Mouse (Mus musculus) adrenal gland, adult 2 months (tissue): Measurements from ENCODE around the gene Atg101. TPM values are rescaled to one million over a fixed set of nuclear protein-coding genes. Genes with fewer than 3 reads are reported as not detected.

Experiments used
- DNase-seq: peaks from one replicate; pipeline ENCODE4 v3.0.0; 2021
- polyA plus RNA-seq: library from polyadenylated mRNA; depleted of rRNA; stranded (reverse); fragments of >200 nt; gene quantifications from 2 replicates; pipeline ENCODE4 v1.2.3, GENCODE M21; 2012
- total RNA-seq, 2 experiments: library from RNA; stranded (reverse); gene quantifications; 2 replicates each; pipeline ENCODE4 v1.2.3; 2021

Atg101 gene
- total and polyA plus RNA-seq, 3 experiments = 35.4 to 58.8 (median 38.6) TPM

DNA sequence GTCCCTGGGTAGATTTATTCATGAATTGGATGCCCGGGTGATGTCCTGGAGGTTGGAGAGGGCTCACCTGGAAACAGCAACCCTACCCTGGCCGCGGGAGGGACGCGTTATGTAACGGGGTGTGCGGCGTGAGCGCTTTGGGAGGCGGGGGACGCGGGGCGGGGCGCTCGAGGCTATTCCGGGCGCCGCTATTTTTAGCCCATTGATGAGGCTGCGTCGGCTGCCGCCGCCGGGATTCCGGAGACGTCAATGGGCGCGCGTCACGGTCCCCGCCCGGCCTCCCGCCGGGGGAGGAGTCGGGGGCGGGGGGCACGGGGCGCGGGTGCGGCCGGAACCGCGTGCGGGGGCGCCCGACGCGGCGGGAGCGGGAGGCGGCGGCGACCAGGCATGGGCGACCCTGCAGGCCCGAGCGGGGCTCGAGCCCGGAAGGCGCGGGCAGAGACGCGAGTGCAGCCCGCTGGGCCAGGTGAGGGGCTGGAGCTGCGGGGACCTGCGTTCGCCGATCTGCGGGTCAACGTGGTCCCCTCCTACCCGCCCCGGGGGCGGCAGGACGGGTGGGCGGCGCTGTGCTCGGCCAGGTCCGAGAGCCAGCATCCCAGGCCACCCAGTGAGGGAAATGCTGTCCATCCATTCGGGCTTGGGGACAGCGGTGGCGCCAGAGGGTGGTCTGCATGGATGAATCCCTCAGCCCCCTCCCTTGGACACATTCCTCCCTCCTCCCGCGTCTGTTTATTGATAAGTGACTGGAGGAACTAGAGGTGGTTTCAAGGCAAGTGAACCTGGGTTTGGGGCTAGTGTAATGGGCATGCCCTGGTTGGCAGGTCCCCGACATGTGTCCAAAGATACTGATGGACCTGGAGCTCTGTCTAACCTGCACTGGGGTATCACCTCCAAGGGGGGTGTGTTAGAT lies 29.9 kb upstream of the Atg101 start, which contains the start of gene Nr4a1:
Gene Nr4a1 (plus strand): TSS at position 384 of the 910 bp plus-strand sequence.
- DNase-seq = peak; percentile 92

DNA sequence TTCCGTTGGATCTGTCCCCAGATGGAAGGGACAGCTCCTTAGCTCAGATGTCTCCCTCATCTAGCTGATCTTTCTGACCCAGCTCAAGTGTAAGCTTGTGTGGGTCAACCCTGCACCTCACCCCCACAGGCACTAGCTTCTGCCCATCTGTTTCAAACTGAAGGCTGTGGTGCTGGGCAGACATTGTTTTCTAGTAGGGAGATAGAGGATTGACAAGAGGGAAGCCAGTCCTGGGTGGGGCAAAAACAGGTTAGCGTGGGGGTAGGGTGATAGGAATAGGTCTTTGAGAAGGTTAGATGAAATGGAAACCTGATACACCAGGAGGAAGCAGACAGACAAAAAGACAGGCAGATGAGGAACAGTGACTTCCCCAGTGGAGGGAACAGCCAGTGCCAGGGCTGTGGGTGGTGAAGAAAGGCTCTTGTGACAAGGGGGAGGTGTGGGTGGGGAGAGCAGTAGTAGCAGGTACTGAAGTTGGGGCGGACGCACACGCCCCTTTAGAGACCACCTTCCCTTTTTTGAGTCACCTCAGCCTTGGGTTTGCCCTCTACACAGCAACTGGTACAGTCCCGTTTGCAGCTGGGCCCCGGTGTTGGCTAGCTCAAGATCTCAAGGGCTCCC lies 28.1 kb upstream of the Atg101 start:
- DNase-seq = no peak

DNA sequence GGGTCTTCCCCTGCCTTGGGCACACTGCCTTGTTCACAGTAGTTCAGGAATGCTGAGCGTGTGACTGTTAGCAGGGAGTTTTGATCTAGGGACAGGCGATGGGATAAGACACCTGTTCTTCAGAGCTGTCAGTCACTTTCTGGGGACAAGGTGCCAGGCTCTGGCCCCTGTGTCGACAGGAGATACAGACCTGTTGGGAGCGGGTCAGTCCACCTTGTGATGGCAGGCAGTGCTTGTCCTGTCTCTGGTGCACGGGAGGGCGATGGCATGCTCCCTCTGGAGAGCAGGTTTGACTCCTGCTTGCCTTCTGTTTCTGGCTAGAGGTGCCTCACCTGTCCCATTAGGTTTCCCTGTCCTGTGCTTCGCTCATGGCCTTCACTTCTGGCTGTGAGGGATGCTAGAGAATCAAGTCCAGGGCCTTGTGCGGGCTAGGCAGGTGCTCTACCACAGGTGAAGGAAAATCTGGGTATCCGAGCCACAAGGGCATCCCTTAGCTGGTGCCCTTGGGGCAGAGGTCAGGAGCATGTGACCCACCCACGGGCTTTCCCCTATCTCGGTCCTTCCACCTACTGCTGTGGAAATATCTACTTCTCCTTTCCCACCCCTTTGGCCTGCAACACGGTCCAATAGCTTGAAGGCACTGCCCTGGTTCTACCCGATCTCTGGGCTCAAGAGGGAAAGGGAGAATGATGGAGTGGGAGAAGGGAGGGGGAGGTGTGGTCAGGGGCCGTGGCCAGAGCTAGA lies 27.4 kb upstream of the Atg101 start:
- no peak for DNase-seq

DNA sequence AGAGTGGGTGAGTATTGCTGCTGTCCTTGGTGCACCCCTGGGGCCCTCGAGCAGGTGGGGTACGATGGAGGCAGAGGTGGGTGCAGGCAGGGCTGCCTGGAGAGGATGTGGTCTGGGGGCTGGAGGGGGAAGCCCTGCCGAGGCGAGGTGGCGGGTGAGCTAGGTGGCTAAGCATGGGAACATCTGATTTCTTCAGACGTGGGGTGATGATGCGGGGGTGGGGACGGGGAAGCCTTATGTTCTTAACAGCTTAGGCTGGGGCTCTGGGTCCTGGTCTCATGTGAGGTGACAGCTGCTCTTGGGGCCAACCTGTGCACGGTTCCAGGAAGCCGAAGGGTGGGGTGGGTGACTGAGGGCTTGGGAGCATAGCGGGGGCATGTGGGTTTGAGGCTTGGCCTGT lies 25.7 kb upstream of the Atg101 start:
- no peak for DNase-seq

DNA sequence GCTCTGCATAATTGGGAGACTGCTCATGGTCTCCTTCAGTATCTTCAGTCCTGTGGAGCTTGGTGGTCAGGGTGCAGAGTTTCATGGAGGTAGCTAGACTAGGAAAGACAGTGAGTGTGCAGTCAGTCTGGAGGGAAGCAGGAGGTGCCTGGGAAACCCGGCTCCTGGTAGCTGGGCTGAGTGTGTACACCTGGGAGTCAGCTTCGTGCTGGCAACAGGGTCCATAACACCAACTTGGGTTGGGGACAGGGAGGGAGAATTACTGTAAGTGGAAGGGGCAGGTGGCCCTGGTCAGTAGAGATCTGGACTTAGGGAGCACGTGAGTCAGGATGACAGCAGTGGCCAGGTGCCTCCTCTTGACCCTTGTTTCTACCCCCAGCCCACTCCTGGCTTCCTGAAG lies 24.1 kb upstream of the Atg101 start:
- DNase-seq = no peak

DNA sequence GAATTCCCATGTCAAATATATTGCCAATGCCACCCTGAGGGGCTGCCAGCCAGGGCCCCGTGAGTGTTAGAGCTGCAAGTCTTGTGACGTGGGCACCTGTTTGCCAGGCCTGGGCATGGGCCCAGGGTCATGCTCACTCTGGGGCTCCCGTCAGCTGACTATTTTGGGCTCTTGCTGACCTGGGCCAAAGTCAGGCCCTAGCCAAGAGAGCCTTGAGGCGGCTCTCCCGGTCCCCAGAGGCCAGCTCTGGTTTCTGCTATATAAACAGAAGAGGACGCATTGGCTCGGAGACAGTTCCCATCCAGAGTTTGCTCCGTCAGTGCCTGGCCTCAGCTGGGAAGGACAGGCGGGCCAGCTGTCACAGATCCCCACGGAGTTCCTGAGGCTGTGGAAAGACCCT lies 23.7 kb upstream of the Atg101 start:
- peak; percentile 75 for DNase-seq

DNA sequence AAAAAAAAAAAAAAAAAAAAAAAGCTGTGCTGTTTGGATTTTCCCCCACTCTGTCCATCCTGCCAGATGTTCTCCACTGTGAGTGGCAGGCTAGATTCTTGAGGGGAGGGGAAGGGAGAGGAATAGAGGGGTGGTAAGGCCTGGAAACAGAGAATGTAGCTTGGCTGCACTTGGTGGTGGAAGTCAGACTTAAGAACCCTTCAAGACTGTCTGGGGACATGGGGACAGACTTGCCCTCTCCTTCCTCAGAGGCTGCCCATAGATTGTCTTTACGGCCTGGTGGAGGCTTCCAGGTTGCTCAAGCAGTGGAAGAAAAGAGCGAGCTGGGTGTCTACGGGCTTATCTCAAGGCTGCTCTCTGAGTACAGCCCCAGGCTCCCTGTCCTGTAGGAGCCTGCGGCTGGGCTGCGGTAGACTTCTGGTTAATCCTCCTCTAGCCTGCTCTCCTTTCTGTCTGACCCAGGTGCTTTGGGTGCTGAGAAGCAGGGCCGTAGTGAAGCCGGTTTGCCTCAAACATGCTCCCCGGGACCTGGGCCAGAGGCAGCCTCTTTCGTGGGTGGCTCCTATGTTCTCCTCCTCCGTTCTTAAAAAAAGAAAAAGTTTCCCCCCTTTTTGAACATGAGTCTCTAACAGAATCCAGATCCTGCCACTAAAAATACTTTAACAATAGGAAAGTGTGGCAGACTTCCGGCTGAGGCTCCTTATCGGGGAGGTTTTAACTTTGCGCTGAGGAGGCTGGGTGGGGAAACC lies 23.0 kb upstream of the Atg101 start:
- no peak for DNase-seq

DNA sequence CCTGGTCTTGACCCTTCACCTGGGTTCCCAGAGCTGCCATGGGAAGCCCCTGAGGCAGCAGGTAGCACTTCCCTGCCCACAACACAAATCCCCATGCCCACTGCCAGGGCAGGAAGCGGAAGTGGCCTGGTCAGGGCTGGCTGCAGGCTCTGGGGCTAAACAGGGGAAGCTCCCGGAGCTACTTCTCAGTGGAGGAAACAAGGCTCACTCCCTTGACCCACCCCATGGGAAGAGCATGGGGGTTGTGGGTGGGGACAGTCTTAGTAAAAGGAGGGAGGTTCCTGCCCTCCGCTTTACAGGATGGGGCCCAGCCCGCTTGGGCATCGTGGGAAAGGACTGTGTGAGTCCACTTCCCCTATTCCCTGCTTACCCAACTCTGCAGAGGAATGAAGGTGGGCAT lies 21.6 kb upstream of the Atg101 start:
- DNase-seq = no peak

DNA sequence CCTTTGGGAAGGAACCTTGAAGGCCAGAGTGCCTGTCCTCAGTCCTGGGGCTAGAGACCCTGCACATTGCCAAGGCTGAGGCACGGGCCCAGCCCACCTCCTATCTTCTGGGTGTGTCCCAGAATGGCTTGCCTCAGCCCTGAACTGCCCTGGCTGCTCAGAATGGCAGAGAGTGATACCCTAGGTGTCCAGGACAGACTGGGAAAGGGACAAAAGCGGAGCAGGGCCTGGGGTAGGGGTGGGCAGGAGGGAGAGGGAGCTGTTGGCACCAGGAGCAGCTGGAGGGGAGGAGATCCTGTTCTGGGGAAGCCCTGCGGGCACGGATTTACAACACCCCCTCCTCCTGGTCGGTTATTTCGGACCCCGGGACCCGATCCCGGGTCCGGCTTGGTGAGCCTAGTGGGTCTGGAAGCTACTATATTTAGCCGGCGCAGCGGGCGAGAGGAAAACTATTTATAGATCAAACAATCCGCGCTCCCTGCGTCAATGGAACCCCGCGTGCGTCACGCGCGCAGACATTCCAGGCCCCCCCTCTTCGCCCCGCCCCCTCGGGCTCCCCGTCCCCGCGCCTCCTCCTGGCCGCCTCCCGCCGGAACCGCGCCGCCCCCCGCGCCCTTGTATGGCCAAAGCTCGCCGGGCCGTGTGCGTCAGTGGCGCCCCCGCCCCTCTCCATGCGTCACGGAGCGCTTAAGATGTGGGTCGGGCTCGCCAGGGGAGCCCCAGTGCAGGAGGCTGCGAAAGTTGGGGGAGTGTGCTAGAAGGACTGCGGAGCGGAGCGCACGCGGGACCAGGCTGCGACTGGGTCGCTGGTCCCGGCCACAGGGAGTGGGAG lies 17.7 kb upstream of the Atg101 start:
- DNase-seq = peak; percentile 99

DNA sequence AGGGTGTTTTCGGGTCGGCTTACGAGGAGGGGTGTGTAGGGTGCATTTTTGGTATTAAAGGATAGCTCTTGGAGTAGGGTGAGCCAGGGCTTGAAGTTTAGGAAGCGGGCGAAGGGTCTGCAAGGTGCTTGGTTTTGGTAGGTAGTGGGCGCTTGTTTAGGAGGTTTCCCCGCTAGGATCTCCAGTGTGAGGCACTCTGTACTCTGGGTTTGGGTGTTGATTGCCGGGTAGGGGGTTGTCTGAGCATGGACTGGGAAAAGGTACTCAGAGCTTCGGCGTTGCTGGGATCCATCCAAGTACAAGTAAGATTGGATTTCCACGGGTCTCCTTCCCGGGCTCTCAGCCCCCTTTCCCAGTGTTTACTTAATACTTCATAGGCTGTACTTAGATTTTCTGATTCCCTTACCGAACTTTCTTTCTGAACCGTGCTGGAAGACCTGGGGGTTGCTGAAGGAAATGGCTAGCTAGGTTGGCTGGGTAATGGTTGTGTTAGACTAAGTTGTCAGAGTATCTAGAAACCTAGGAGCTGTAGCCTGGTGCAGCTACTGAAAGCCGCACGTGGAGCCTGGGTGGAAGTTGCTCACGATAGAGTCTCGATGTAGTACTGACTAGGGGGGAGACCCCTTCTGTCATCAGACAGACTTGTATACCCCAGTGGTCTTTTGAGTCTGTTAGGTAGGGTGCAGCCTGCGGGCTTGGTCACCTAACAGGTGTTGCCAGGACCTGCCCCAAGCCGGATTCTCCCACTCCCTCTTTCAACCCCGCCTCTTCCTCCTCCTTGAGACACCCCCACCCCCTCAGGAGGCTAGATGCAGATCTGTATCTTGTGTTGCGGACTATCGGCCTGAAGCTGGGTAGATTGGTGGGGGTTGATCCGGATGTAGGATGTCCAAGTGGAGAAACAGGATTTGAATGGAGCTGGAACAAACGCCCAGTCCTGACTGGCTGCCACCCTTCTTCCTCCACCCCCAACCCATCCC lies 16.7 kb upstream of the Atg101 start:
- peak; percentile 60 for DNase-seq

DNA sequence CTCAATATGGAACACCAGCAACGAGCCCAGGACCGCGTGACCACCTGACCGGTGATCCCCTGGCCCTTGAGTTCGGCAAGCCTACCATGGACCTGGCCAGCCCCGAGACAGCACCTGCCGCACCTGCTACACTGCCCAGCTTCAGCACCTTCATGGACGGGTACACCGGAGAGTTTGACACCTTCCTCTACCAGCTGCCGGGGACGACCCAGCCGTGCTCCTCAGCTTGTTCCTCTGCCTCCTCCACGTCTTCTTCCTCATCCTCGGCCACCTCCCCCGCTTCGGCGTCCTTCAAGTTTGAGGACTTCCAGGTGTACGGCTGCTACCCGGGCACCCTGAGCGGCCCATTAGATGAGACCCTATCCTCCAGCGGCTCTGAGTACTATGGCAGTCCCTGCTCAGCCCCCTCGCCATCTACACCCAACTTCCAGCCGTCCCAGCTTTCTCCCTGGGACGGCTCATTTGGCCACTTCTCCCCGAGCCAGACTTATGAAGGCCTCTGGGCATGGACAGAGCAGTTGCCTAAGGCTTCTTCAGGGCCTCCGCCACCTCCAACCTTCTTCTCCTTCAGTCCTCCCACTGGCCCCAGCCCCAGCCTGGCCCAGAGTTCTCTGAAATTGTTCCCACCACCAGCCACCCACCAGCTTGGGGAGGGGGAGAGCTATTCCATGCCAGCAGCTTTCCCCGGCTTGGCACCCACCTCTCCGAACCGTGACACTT lies 13.8 kb upstream of the Atg101 start:
- DNase-seq = no peak

DNA sequence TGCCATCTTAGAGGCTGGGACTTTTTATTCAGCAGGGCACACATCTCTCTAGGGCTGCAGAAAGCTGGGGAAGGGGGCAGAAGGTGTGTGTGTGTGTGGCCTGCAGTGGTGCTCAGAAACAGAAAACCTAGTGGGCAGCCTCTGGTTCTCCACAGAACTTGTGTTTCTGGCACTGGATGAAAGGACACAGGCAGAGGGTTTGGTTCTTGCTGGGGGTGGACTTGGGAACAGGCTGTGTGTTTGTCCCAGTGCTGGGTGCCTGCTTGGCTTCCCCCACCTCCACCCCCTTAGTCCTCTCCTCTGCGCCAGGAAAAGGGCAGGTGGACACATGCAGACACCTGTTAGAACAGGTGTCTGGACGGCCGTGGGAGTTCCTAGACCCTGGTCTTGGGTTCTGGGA lies 13.0 kb upstream of the Atg101 start:
- DNase-seq = no peak

DNA sequence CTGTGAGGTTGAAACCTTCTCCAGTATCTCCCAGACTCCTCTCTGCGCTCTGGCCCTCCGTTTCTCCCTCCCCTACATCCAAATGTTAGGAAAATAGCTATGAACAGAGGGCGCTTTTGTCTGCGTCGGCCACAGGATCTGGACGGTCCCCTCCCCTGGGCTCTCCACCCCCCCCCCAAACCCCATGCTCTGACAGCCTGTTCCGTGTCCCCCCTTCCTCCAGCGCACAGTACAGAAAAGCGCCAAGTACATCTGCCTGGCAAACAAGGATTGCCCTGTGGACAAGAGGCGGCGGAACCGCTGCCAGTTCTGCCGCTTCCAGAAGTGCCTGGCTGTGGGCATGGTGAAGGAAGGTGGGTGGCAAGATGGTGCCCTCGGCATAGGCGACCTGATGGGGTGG lies 12.6 kb upstream of the Atg101 start:
- DNase-seq = peak; percentile 7

DNA sequence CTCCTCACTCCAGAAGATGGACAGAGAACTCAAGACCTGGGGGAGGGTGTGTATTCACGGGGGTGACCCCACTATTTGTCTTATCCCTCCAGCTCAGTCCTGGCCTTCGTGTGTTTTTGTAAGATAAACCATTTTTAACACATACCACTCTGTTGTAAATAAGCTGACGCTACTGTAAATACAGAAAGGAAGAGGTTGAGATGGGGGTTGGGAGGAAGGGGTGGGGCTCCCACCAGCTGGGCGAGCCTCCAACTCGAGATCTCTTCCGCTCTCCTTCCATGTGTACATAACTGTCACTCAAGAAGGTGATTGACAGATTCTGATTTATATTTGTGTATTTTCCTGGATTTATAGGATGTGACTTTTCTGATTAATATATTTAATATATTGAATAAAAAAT lies 9.7 kb upstream of the Atg101 start:
- DNase-seq = peak; percentile 1

DNA sequence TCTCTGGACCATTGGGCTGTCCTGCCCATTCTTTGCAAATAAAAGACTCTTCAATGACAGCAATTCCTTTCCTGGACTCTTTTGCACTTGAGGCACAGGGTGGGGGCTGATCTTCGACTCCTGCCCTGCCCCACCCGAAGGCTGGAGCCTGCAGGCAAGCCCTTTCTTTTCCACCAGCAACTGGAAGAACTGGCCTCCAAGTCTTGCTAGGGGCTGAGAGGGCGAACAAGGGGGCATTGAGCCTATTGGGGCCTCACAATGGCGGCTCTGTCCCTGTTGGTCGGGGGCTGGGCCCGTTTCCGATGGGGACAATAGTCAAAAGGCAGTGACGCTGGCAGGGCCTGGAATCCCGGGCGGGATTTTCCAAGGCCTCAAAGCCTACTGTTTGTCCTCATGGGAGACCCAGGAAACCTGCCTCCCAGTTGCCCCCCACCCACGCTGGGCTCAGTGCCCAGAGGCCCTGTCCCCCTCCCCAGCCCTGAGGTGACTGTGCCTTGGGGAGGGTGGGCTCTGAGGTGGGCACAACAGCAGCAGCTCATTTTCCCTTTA lies 6.6 kb upstream of the Atg101 start:
- DNase-seq = peak; percentile 17

DNA sequence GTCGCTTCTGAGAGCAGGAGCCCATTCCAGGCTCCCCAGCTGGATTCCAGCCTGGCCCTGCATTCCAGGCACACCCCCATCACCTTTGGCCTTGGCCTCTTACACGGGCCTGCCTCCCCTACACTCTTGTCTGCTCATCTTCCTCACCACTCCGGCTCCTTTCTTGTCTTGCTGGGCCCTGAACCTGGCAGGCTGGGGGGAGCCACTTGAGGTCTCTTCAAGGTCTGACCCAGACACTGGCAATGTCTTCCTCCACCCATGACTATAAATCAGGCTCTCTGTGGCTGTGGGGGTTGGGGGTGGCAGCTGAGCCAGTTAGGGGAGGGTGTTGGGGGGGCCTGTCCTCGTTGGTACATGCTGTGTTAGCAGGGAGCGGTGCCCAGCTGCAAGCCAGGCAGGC lies 5.5 kb upstream of the Atg101 start:
- DNase-seq = peak; percentile 64

DNA sequence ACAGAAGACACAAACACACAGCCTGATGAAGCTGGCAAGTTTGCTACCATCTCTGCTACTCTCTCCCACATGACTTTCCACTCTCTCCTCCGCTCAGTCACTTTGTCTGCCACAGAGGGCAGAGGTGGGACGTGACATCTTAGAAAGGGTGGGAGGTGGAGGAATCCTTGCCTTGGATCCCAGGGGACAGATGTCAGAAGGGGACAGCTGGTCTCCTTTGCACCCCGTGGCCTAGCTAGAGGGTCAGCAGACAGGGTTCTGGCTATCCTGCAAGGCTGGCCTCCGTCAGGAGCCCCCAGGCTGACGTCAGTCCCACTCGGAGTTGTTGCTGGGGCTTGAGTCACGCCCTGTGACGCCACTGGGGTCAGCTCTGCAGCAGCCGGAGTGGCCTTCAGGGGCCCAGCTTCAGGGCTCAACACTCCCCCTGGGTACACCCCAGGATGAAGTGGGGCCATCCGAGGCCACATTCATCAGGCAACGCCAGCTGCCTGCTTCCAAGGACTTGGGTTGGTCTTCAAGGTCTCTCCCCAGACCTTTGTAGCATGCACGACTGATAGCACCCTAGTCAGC lies 4.6 kb upstream of the Atg101 start:
- peak; percentile 95 for DNase-seq

DNA sequence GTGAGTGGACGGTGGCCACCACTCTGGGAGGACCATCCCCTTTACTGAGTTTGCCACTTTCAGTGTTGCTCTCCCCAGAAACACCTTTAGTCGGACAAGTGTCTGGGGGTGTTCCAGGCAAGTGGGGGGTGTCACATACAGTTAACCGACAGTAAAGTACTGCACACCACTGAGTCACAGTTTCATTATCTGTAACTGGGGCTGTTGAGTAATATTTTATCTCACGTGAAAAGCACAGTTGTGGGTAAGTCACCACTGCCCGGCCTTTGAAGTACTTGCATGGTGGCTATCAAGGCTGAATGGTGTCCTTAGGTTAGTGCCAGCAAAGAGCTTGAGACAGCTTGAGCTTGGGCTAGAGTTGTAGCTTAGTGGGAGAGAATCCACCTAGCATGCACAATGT lies 1.6 kb upstream of the Atg101 start:
- peak; percentile 84 for DNase-seq
